Mouse (Mus musculus): ENCODE results near the gene Acad9. TPM values are rescaled to one million over a fixed set of nuclear protein-coding genes. Genes with fewer than 3 reads are reported as not detected.

Gene Acad9
- polyA plus RNA-seq, 1 experiment from 2014 or later: 8.2 TPM

GRCm38 (mm10) chr3:36138171-36138660 is 72.4 kb downstream of the Acad9 start:
- WGBS (ENCODE audit: missing documents): 94% methylated on average over 1 of the region's 1 CpGs
- Histone ChIP-seq H3K36me3 (ENCODE audit: inconsistent target) (no peaks in the 10 kb centered on the region), H3K27ac (no peak overlapping the region), H3K4me3 (ENCODE audit: inconsistent target) (no peak overlapping the region), H3K79me2 (ENCODE audit: inconsistent target) (no peaks in the 10 kb centered on the region)

- no peak overlapping the region for H3K4me3 ChIP-seq (ENCODE audit: inconsistent target)
- no peaks in the 10 kb centered on the region for H3K36me3 ChIP-seq (ENCODE audit: inconsistent target)
- H3K79me2 ChIP-seq (ENCODE audit: inconsistent target): no peaks in the 10 kb centered on the region
- H3K27ac ChIP-seq: no peak overlapping the region
Measured at GRCm38 (mm10) chr3:36138996-36139395, 73.2 kb downstream of the Acad9 start.

Other genes with a start within 250 kb of the Acad9 start
- gene Dcun1d1, start 128.5 kb upstream of the Acad9 start, polyA plus RNA-seq (2018): 47.2 to 106 TPM (median 58.1 TPM) in 3 replicates
- 13.3 to 14.3 TPM (median 14.1 TPM) in 3 replicates for gene Mccc1, start 65.3 kb upstream of the Acad9 start, polyA plus RNA-seq (2018)
- not detected in 3 replicates for gene Ccdc144b, start 12.4 kb upstream of the Acad9 start, polyA plus RNA-seq (2018)
- 2.2 to 4.0 TPM (median 2.6 TPM) in 3 replicates for gene D3Ertd254e, start 85.0 kb downstream of the Acad9 start, polyA plus RNA-seq (2018)
- gene Qrfpr, start 156.3 kb downstream of the Acad9 start, polyA plus RNA-seq (2018): not detected in 3 replicates